Mouse (Mus musculus): ENCODE results near the gene Calu.
A peak's percentile ranks its signal among the peaks of the same experiment; 100 is the strongest.
"Not testable (repeated sequence)": the region's sequence is repeated elsewhere in the genome, so short reads cannot be mapped to it uniquely, and the experiment has no call there.

Calu gene

DNA sequence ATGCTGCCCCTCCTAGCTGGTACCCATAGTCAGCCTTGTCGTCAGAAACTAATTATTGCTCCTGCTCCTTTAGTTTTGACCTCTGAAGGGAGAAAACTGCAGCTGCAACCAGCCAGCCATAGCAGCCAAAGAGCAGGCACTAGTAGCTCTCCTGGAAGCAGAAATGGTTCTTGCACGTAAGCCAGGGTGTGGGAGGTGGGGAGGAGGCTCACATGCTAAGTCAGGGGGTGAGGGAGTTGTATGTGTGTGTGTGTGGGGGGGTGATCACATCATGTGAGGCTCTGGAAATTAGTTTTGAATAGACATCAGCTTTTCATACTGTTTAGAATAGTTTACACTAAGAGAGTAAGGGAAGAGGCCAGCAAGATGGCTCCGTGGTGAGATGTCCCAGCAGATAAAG, 29.9 kb upstream of the Calu start:
- TF ChIP-seq POU5F1 (IDR thresholded peaks at IDR 0.05; ENCODE audit: borderline replicate concordance, low read length) (no peak), CTCF (conservative IDR thresholded peaks at IDR 0.05; ENCODE audit: low read length) (no peak), NANOG (IDR thresholded peaks at IDR 0.05; ENCODE audit: borderline replicate concordance, low read length) (no peak)
- no peak overlapping the region for H3K4me3 ChIP-seq (replicated peaks; ENCODE audit: low read length)
- H3K4me1 ChIP-seq (replicated peaks; ENCODE audit: low read depth, low read length): no peaks in the 10 kb centered on the region
- H3K27me3 ChIP-seq (ENCODE audit: insufficient read depth, low read length): peaks cover 12% of the 10 kb centered on the region
- H3K36me3 ChIP-seq (ENCODE audit: insufficient read depth, low read length): no peaks in the 10 kb centered on the region
- no peaks in the 10 kb centered on the region for H3K9me3 ChIP-seq (ENCODE audit: low read length)

- no peaks in the 10 kb centered on the region for H3K9me3 ChIP-seq (ENCODE audit: low read length)
- TF ChIP-seq CTCF (conservative IDR thresholded peaks at IDR 0.05; ENCODE audit: low read length) (no peak), POU5F1 (IDR thresholded peaks at IDR 0.05; ENCODE audit: borderline replicate concordance, low read length) (no peak), NANOG (IDR thresholded peaks at IDR 0.05; ENCODE audit: borderline replicate concordance, low read length) (no peak)
- H3K4me1 ChIP-seq (replicated peaks; ENCODE audit: low read depth, low read length): no peaks in the 10 kb centered on the region
- no peaks in the 10 kb centered on the region for H3K36me3 ChIP-seq (ENCODE audit: insufficient read depth, low read length)
- H3K4me3 ChIP-seq (replicated peaks; ENCODE audit: low read length): no peak within 1 kb of the TSS
- H3K27me3 ChIP-seq (ENCODE audit: insufficient read depth, low read length): peaks cover 12% of the 10 kb centered on the region
These were observed 29.0 kb upstream of the Calu start, which contains the start of gene Fam71f1 for GRCm38 (mm10) chr6:29318879-29319278. TSS of gene Fam71f1 (plus strand) at chr6:29319140.

- Histone ChIP-seq H3K36me3 (ENCODE audit: insufficient read depth, low read length) (no peaks in the 10 kb centered on the region), H3K27me3 (ENCODE audit: insufficient read depth, low read length) (peaks cover 12% of the 10 kb centered on the region), H3K9me3 (ENCODE audit: low read length) (no peaks in the 10 kb centered on the region), H3K4me1 (replicated peaks; ENCODE audit: low read depth, low read length) (no peaks in the 10 kb centered on the region), H3K4me3 (replicated peaks; ENCODE audit: low read length) (no peak overlapping the region)
- TF ChIP-seq POU5F1 (IDR thresholded peaks at IDR 0.05; ENCODE audit: borderline replicate concordance, low read length) (no peak), CTCF (conservative IDR thresholded peaks at IDR 0.05; ENCODE audit: low read length) (no peak), NANOG (IDR thresholded peaks at IDR 0.05; ENCODE audit: borderline replicate concordance, low read length) (no peak)
These were observed 26.3 kb upstream of the Calu start for GRCm38 (mm10) chr6:29321586-29321985.

- no peak overlapping the region for H3K4me3 ChIP-seq (replicated peaks; ENCODE audit: low read length)
- no peaks in the 10 kb centered on the region for H3K4me1 ChIP-seq (replicated peaks; ENCODE audit: low read depth, low read length)
- no peaks in the 10 kb centered on the region for H3K36me3 ChIP-seq (ENCODE audit: insufficient read depth, low read length)
- no peaks in the 10 kb centered on the region for H3K9me3 ChIP-seq (ENCODE audit: low read length)
- peaks cover 12% of the 10 kb centered on the region for H3K27me3 ChIP-seq (ENCODE audit: insufficient read depth, low read length)
- TF ChIP-seq POU5F1 (IDR thresholded peaks at IDR 0.05; ENCODE audit: borderline replicate concordance, low read length): no peak
- no peak for TF ChIP-seq CTCF (conservative IDR thresholded peaks at IDR 0.05; ENCODE audit: low read length)
- no peak for TF ChIP-seq NANOG (IDR thresholded peaks at IDR 0.05; ENCODE audit: borderline replicate concordance, low read length)
These were observed 25.7 kb upstream of the Calu start for GRCm38 (mm10) chr6:29322147-29322546.

DNA sequence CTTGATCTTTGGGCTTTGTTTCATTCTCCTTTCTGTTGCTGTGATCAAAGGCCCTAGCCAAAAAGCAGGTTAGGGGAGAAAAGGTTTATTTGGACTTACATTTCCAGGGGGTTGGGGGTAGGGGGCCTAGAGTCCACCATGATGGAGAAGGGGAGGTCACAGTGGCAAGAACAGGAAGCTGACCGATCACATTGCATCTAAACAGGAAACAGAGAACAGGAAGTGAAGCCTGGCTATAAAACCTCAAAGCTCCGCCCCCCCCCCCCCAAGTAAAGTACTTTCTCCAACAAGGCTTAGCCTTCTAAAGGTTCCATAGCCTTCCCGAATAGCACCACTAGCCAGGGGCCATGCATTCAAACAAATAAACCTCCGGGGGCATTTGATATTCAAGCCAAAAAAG, 25.1 kb upstream of the Calu start:
- no peak for TF ChIP-seq POU5F1 (IDR thresholded peaks at IDR 0.05; ENCODE audit: borderline replicate concordance, low read length)
- TF ChIP-seq NANOG (IDR thresholded peaks at IDR 0.05; ENCODE audit: borderline replicate concordance, low read length): no peak
- TF ChIP-seq CTCF (conservative IDR thresholded peaks at IDR 0.05; ENCODE audit: low read length): no peak
- no peak overlapping the region for H3K4me3 ChIP-seq (replicated peaks; ENCODE audit: low read length)
- no peaks in the 10 kb centered on the region for H3K4me1 ChIP-seq (replicated peaks; ENCODE audit: low read depth, low read length)
- peaks cover 12% of the 10 kb centered on the region for H3K27me3 ChIP-seq (ENCODE audit: insufficient read depth, low read length)
- H3K9me3 ChIP-seq (ENCODE audit: low read length): no peaks in the 10 kb centered on the region
- no peaks in the 10 kb centered on the region for H3K36me3 ChIP-seq (ENCODE audit: insufficient read depth, low read length)

- H3K9me3 ChIP-seq (ENCODE audit: low read length): no peaks in the 10 kb centered on the region
- H3K4me3 ChIP-seq (replicated peaks; ENCODE audit: low read length): no peak overlapping the region
- TF ChIP-seq POU5F1 (IDR thresholded peaks at IDR 0.05; ENCODE audit: borderline replicate concordance, low read length) (no peak), NANOG (IDR thresholded peaks at IDR 0.05; ENCODE audit: borderline replicate concordance, low read length) (no peak), CTCF (conservative IDR thresholded peaks at IDR 0.05; ENCODE audit: low read length) (no peak)
- H3K36me3 ChIP-seq (ENCODE audit: insufficient read depth, low read length): no peaks in the 10 kb centered on the region
- H3K4me1 ChIP-seq (replicated peaks; ENCODE audit: low read depth, low read length): peaks cover 11% of the 10 kb centered on the region
- peaks cover 5% of the 10 kb centered on the region; the same call in 1 of the 2 replicates for H3K27me3 ChIP-seq (ENCODE audit: insufficient read depth, low read length)
These were observed 20.9 kb upstream of the Calu start for GRCm38 (mm10) chr6:29326961-29327360.

- Histone ChIP-seq H3K27me3 (ENCODE audit: insufficient read depth, low read length) (peaks cover 22% of the 10 kb centered on the region), H3K4me3 (replicated peaks; ENCODE audit: low read length) (no peak overlapping the region), H3K36me3 (ENCODE audit: insufficient read depth, low read length) (no peaks in the 10 kb centered on the region), H3K4me1 (replicated peaks; ENCODE audit: low read depth, low read length) (peaks cover 11% of the 10 kb centered on the region), H3K9me3 (ENCODE audit: low read length) (no peaks in the 10 kb centered on the region)
- TF ChIP-seq POU5F1 (IDR thresholded peaks at IDR 0.05; ENCODE audit: borderline replicate concordance, low read length) (no peak), CTCF (conservative IDR thresholded peaks at IDR 0.05; ENCODE audit: low read length) (no peak), NANOG (IDR thresholded peaks at IDR 0.05; ENCODE audit: borderline replicate concordance, low read length) (no peak)
These were observed 18.4 kb upstream of the Calu start for GRCm38 (mm10) chr6:29329514-29329913.

DNA sequence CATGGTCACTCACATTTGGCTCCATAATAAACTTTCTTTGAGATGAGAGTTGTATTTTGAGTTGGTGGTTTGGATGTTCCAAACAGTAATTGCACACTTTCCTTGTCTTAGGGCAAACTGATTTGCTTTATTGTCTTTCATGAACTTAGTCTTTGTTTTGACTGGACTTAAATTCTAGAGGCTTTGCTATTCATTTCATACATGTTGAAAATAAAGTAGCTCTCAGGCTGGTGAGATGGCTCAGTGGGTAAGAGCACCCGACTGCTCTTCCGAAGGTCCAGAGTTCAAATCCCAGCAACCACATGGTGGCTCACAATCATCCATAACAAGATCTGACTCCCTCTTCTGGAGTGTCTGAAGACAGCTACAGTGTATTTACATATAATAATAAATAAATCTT, 1.4 kb upstream of the Calu start:
- not testable (repeated sequence) for H3K36me3 ChIP-seq (ENCODE audit: insufficient read depth, low read length); H3K27me3 ChIP-seq (ENCODE audit: insufficient read depth, low read length); H3K4me3 ChIP-seq (replicated peaks; ENCODE audit: low read length); H3K9me3 ChIP-seq (ENCODE audit: low read length)
- H3K4me1 ChIP-seq (replicated peaks; ENCODE audit: low read depth, low read length): peaks cover 29% of the 10 kb centered on the region

- H3K4me3 ChIP-seq (replicated peaks; ENCODE audit: low read length): peak overlapping the region; percentile 98
- peaks cover 5% of the 10 kb centered on the region for H3K27me3 ChIP-seq (ENCODE audit: insufficient read depth, low read length)
- TF ChIP-seq POU5F1 (IDR thresholded peaks at IDR 0.05; ENCODE audit: borderline replicate concordance, low read length) (no peak), CTCF (conservative IDR thresholded peaks at IDR 0.05; ENCODE audit: low read length) (no peak), NANOG (IDR thresholded peaks at IDR 0.05; ENCODE audit: borderline replicate concordance, low read length) (no peak)
- no peaks in the 10 kb centered on the region for H3K9me3 ChIP-seq (ENCODE audit: low read length)
- H3K36me3 ChIP-seq (ENCODE audit: insufficient read depth, low read length): no peaks in the 10 kb centered on the region
- H3K4me1 ChIP-seq (replicated peaks; ENCODE audit: low read depth, low read length): peaks cover 33% of the 10 kb centered on the region
These were observed 680 bp upstream of the Calu start for GRCm38 (mm10) chr6:29347189-29347588.
